Mouse (Mus musculus): ENCODE data around the gene Neo1. TPM values are rescaled to one million over a fixed set of nuclear protein-coding genes. Genes with fewer than 3 reads are reported as not detected.
"Not testable (repeated sequence)": the region's sequence is repeated elsewhere in the genome, so short reads cannot be mapped to it uniquely, and the experiment has no call there.

The Neo1 gene
- polyA plus RNA-seq, 1 experiment from 2014 or later, result 5.3 TPM

DNA sequence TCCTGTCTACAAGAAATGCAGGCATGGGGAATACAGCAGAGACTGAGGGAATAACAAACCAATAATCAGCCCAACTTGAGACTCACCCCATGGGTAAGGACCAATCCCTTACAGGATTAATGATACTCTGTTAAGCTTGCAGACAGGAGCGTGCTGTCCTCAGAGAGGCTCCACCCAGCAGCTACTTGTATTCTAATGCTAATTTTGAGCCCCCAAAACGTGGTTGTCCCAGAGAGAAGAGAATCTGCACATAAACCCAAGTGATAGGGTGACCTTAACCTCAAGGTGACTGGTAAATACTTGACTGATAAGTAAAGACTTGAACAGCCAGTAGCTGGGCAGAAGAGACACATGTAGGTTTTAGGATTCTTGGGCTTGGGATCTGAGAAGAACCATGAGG is 68.9 kb downstream of the Neo1 start:
- H3K27ac ChIP-seq, result no peak overlapping the region
- no peaks in the 10 kb centered on the region for H3K4me1 ChIP-seq
- no peak overlapping the region for H3K4me3 ChIP-seq
- H3K9ac ChIP-seq, result no peak overlapping the region
- no peaks in the 10 kb centered on the region for H3K27me3 ChIP-seq (replicated peaks)
- ATAC-seq, result no peak
- H3K4me2 ChIP-seq, result no peak overlapping the region
- no peaks in the 10 kb centered on the region for H3K9me3 ChIP-seq (replicated peaks)
- H3K36me3 ChIP-seq, result no peaks in the 10 kb centered on the region
- WGBS (ENCODE audit: insufficient replicate concordance), result 35% methylated on average over 2 of the region's 2 CpGs

DNA sequence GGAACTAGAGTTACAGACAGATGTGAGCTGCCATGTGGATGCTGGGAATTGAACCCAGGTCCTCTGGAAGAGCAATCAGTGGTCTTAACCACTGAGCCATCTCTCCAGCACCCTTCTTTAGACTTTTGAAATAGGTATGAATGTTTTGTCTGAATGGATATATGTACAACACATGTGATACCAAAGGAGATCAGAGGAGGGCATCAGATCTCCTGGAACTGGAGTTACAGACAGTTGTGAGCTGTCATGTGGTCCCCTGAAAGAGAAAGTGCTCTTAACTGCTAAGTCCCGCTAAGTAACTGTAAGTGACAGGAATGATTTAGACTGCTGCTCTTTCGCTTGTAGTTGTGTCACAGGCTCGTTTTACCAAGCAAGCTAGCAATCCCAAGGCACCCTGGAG is 80.7 kb downstream of the Neo1 start:
- H3K27ac ChIP-seq, result no peak overlapping the region
- no peaks in the 10 kb centered on the region for H3K9me3 ChIP-seq (replicated peaks)
- peak overlapping the region; percentile 18; the same call in 1 of the 2 replicates for H3K4me2 ChIP-seq
- H3K9ac ChIP-seq, result no peak overlapping the region
- peaks cover 3% of the 10 kb centered on the region; the same call in 1 of the 2 replicates for H3K4me1 ChIP-seq
- H3K27me3 ChIP-seq (replicated peaks), result no peaks in the 10 kb centered on the region
- ATAC-seq, result no peak
- no peak overlapping the region for H3K4me3 ChIP-seq
- H3K36me3 ChIP-seq, result no peaks in the 10 kb centered on the region
- 37% methylated on average over 3 of the region's 3 CpGs for WGBS (ENCODE audit: insufficient replicate concordance)

DNA sequence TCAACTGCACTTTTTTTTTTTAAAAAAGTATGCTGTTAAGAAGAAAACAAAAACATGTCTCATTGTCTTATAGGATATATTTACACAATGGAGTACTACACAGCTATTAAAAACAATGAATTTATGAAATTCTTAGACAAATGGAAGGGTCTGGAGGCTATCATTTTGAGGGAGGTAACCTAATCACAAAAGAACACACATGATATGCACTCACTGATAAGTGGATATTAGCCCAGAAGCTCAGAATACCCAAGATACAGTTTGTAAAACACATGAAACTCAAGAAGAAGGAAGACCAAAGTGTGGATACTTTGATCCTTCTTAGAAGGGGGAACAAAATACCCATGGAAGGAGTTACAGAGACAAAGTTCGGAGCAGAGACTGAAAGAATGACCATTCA is 90.3 kb downstream of the Neo1 start:
- not testable (repeated sequence) for H3K4me2 ChIP-seq; H3K27ac ChIP-seq; H3K36me3 ChIP-seq; H3K4me3 ChIP-seq; H3K9me3 ChIP-seq (replicated peaks); H3K27me3 ChIP-seq (replicated peaks); H3K9ac ChIP-seq
- WGBS (ENCODE audit: insufficient replicate concordance), result 56% methylated on average over 1 of the region's 1 CpGs
- peak; percentile 67; the same call in 1 of the 2 replicates for ATAC-seq
- H3K4me1 ChIP-seq, result peaks cover 12% of the 10 kb centered on the region

DNA sequence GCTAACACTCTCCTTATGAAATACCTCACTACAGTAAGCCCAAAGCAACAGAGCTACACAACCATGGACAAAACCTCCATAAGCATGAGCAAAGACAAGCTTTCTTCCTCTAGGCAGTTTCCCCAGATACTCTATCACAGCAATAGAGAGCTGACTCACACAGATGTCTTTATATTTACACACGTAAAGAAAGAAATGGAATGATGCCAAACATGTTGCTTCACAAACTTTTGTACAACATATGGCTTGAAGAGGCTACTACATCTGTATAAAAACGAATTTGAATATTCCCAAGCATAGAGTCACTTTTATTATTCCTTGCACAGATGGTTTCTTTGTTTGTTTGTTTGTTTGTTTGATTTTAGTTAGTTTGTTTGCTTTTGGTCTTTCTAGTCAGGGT is 101.5 kb downstream of the Neo1 start:
- H3K4me1 ChIP-seq, result no peaks in the 10 kb centered on the region
- no peaks in the 10 kb centered on the region for H3K9me3 ChIP-seq (replicated peaks)
- ATAC-seq, result no peak
- no peak overlapping the region for H3K9ac ChIP-seq
- no peak overlapping the region for H3K4me2 ChIP-seq
- no peak overlapping the region for H3K4me3 ChIP-seq
- H3K36me3 ChIP-seq, result no peaks in the 10 kb centered on the region
- WGBS (ENCODE audit: insufficient replicate concordance), result 44% methylated on average over 2 of the region's 2 CpGs
- H3K27me3 ChIP-seq (replicated peaks), result no peaks in the 10 kb centered on the region
- H3K27ac ChIP-seq, result no peak overlapping the region

DNA sequence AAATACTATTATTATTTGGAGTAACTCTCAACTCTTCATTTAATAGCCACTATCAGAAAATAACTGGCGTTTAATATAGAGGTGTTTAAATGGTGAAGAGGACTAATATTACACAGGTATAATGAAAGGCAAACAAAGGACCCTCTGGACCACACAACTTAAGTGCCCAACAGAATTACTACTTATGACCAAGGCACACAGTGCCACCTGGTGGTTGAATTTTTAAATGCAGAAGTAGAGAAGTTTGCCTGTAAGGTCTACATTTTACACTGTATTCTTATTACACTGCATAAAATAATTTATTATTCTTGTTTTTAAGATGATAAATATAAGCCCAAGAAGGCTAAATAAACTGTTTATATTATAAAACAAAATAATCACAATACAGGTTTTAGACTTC is 108.1 kb downstream of the Neo1 start:
- 15% methylated on average over 1 of the region's 1 CpGs for WGBS (ENCODE audit: insufficient replicate concordance)
- ATAC-seq, result no peak
- H3K9me3 ChIP-seq (replicated peaks), result no peaks in the 10 kb centered on the region

DNA sequence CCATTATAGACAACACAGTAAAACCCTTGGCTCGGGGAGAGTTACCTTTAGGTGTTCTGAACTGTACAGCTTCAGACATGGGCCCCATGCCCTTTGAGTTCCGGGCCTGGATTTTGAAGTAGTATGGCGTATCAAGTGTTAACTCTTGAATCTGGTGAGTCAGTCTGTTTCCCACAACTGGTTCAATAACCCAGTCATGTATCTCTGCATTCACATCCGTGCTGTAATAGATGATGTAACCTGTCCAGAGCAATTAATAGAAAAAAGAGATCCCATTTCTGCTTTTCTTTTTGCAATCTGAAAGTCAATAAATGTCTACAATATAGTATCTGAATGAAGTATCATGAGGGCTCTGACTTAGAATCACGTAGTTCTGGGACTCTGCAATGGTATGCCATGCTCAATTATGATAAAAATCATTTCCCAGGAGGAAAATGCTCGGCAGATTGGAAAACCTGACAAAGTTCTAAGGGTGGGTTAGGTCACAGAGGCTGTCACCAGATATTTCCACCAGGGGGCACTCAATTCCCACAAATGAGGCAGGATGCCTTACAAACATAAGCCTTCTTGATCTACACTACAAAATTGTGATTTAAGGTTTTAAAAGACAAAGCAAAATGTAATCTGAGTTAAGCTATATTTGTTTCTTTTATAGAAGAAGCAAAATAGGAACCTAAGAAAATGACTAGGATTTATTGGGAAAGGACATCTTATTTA is 133.2 kb downstream of the Neo1 start:
- 47% methylated on average over 6 of the region's 6 CpGs for WGBS (ENCODE audit: insufficient replicate concordance)
- H3K4me3 ChIP-seq, result no peak overlapping the region
- H3K27ac ChIP-seq, result no peak overlapping the region
- ATAC-seq, result no peak
- no peak overlapping the region for H3K9ac ChIP-seq
- H3K9me3 ChIP-seq (replicated peaks), result no peaks in the 10 kb centered on the region
- no peaks in the 10 kb centered on the region for H3K4me1 ChIP-seq
- no peak overlapping the region for H3K4me2 ChIP-seq
- H3K36me3 ChIP-seq, result no peaks in the 10 kb centered on the region
- no peaks in the 10 kb centered on the region for H3K27me3 ChIP-seq (replicated peaks)

More for the DNA sequence above, 108.1 kb downstream of the Neo1 start:
- Histone ChIP-seq H3K27me3 (replicated peaks) (no peaks in the 10 kb centered on the region), H3K9ac (no peak overlapping the region), H3K4me3 (no peak overlapping the region), H3K27ac (no peak overlapping the region), H3K36me3 (no peaks in the 10 kb centered on the region), H3K4me2 (no peak overlapping the region), H3K4me1 (no peaks in the 10 kb centered on the region)

DNA sequence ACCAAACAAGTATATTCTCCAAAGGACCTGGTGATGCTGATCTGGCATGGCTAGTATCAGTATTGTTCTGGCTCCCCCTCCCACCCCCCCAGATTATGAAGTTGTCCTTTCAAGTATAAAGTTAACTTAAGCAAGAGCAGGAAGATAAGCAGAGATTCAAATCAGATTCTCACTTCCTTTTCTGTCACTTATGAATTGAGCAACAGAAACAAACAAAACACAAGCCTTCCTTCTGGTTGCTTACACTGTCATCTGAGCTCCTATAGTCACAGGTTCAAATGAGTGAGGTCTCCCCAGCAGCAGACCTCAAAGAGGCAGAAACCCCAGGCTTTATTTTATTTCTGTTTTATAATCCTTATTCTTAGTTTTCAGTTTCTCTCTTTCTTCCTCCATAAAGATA is 136.6 kb downstream of the Neo1 start:
- ATAC-seq, result no peak
- Histone ChIP-seq H3K4me2 (no peak overlapping the region), H3K9me3 (replicated peaks) (no peaks in the 10 kb centered on the region), H3K27me3 (replicated peaks) (no peaks in the 10 kb centered on the region), H3K36me3 (no peaks in the 10 kb centered on the region), H3K27ac (no peak overlapping the region), H3K4me3 (no peak overlapping the region), H3K9ac (no peak overlapping the region), H3K4me1 (no peaks in the 10 kb centered on the region)

DNA sequence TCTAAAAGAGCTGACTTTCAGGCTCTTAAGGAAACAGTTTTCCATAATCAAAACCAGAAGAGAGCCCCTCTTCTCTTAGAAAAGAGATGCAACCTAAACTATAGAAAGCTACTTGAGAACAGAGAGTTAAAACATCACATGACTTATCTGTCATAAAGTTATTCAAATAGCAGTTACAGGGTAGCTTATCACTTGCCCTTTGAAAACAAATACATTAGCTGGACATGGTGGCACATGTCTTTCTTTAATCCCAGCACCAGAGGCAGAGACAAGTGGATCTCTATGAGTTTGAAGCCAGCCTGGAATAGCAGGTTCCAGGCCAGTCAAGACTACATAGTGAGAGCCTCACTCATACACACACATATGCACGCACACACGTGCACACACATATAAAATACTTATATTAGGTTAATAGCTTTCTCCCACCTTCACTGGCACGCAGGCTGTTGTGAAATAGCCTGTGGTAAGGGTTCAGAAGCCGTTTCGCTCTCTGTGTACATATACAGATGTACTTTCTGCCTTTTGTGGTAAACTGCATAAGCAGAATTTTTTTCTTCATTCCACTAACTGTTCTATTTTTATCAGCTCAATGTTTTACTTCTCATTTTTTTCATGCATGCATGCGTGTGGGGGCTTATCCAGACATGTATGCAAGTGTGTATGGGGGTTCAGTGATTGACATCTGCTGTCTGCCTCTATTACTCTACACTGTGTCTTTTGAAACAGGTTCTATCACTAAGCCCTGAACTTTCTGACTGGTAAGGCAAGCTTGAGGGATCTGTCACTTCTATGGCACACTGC is 144.2 kb downstream of the Neo1 start:
- Histone ChIP-seq H3K4me2 (no peak overlapping the region), H3K4me1 (no peaks in the 10 kb centered on the region), H3K36me3 (peaks cover 2% of the 10 kb centered on the region; the same call in 1 of the 2 replicates), H3K9ac (no peak overlapping the region), H3K9me3 (replicated peaks) (no peaks in the 10 kb centered on the region), H3K27me3 (replicated peaks) (no peaks in the 10 kb centered on the region), H3K27ac (no peak overlapping the region), H3K4me3 (no peak overlapping the region)
- 61% methylated on average over 6 of the region's 6 CpGs for WGBS (ENCODE audit: insufficient replicate concordance)
- no peak for ATAC-seq

DNA sequence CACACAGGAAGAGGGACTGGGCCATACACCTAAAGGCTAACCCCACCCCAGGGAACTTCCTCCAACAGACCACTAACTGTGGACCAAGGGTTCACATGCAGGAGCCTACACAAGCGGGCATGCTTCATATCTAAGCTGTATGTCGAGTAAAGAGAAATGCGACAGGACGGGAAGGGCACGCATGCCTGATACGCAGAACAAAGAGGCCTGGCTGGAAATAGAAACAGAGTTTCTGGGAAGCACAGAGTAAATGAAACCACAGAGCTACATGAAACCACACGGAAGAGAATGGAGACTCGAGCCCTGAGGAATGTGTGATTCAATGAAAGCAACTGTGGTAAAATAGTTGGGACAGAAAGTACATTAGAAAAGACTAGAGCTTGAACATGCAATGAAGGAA is 145.3 kb downstream of the Neo1 start:
- Histone ChIP-seq H3K4me1 (no peaks in the 10 kb centered on the region), H3K4me2 (no peak overlapping the region), H3K9ac (no peak overlapping the region), H3K27ac (no peak overlapping the region), H3K36me3 (peaks cover 6% of the 10 kb centered on the region; the same call in 1 of the 2 replicates), H3K9me3 (replicated peaks) (no peaks in the 10 kb centered on the region), H3K4me3 (no peak overlapping the region), H3K27me3 (replicated peaks) (no peaks in the 10 kb centered on the region)
- WGBS (ENCODE audit: insufficient replicate concordance), result 69% methylated on average over 8 of the region's 8 CpGs
- no peak for ATAC-seq

DNA sequence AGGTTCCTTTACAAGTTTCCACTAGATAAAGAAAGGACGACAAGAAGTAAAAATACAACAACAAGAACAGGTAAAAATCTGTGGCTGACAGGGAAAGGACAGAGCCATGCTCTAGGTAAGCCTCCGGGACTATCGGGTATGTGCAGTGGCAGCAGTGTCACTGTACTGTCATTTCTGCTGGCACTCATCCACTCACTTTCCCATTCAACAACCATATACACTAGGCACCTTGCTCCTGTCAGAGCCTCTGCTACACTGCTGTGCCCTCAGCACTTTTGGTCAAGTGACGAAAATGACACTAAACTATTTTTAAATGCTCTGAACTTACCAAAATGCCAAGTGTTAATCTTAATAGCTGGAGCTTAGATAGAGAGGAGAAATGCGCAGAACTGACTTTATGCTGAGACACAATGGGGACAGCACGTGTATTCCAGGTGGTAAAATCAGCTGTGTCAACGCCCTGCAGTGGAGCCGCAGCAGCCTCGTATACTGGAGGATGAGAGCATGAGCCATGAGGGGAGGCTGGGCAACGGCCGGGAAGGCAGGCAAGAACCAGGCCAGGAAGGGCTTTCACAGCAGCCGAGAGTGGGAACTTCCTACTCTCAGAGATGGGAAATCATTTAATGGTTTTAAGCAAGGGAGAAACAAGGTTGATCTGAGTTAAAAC is 146.3 kb downstream of the Neo1 start:
- no peak overlapping the region for H3K4me2 ChIP-seq
- H3K27ac ChIP-seq, result no peak overlapping the region
- no peaks in the 10 kb centered on the region for H3K9me3 ChIP-seq (replicated peaks)
- ATAC-seq, result no peak
- no peaks in the 10 kb centered on the region for H3K27me3 ChIP-seq (replicated peaks)
- peaks cover 6% of the 10 kb centered on the region; the same call in 1 of the 2 replicates for H3K36me3 ChIP-seq
- no peak overlapping the region for H3K4me3 ChIP-seq
- H3K4me1 ChIP-seq, result no peaks in the 10 kb centered on the region
- WGBS (ENCODE audit: insufficient replicate concordance), result 74% methylated on average over 12 of the region's 12 CpGs
- no peak overlapping the region for H3K9ac ChIP-seq

DNA sequence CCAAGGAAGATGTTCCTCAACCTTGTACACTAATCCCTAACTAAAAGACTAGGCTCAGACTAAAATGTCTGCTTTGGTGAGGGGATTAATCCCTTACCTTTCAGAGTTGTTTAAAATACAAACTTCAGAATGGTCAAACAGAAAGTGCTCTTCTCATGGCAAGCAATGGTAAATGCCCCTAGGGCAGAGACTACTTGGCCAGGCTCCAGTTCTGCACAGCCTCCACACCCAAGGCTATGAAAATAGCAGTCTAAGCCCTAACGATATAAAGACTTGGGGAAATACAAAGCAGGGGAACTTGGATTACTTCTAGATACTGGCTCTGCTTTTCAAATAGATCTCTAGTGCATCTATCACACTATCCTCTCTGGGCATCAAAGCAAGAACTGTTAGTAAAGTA is 153.6 kb downstream of the Neo1 start:
- H3K27ac ChIP-seq, result no peak overlapping the region
- 0 out of 2 replicates have a peak, but pooled peaks cover 6% of the 10 kb centered on the region for H3K36me3 ChIP-seq
- ATAC-seq, result no peak
- WGBS (ENCODE audit: insufficient replicate concordance), result 69% methylated on average over 1 of the region's 1 CpGs
- no peak overlapping the region for H3K4me3 ChIP-seq
- H3K27me3 ChIP-seq (replicated peaks), result no peaks in the 10 kb centered on the region
- H3K9me3 ChIP-seq (replicated peaks), result no peaks in the 10 kb centered on the region
- H3K9ac ChIP-seq, result no peak overlapping the region
- no peak overlapping the region for H3K4me2 ChIP-seq
- H3K4me1 ChIP-seq, result no peaks in the 10 kb centered on the region

DNA sequence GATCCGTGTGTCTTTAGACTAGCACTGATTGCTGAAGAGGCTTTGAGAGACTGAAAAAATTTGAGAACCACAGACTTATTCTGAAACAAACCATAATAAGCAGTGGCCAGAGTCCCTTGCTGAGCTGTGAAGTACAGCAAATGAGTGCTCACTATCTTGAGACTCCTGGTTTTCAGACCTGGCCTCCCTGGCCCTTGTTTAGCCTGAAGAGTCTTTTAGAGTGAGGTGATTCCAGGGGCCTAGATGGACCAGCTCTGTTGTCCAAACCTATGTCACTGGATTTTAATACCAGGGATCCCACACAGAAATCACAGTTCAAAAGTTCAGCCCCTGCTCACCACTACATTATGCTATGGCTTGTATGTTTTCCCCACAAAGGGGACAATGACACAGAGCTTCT is 156.4 kb downstream of the Neo1 start:
- Histone ChIP-seq H3K9me3 (replicated peaks) (no peaks in the 10 kb centered on the region), H3K4me2 (no peak overlapping the region), H3K4me1 (no peaks in the 10 kb centered on the region), H3K4me3 (no peak overlapping the region), H3K27ac (no peak overlapping the region), H3K36me3 (no peaks in the 10 kb centered on the region), H3K27me3 (replicated peaks) (no peaks in the 10 kb centered on the region), H3K9ac (no peak overlapping the region)
- ATAC-seq, result no peak
- 65% methylated on average over 1 of the region's 1 CpGs for WGBS (ENCODE audit: insufficient replicate concordance)
